Comparison of ENCODE assay signal across 24 mouse cellular contexts in the genomic region with DNA sequence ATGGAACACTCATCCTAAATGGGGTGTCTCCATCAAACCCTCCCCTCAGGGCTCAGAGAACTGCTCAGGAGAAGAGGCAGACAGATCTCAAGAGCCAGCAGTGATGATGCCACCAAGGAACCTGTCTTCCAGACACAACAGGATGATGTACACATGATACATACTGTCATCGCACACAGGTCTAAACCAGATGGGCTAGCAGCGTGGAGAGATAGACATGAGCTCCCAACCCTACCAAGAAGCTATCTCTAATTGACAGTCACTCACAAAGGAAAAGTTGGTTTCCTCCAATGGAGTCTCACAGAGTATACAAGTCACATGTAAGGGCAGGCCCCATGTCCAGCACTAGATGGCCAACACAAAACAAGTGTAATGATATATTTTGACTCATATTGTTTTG.
"Had no signal": no experiment of that assay in that cellular context is flagged by ENCODE, and none has a peak within 500 bp of the region (broad histone marks: within the 10 kb centered on the region; RNA-seq: fewer than 3 reads in every experiment).

No protein-coding gene starts in this region.

- H3K4me3 ChIP-seq: gastrocnemius, adult 2 months; heart, embryonic 10.5 days; heart, embryonic 12.5 days; hindbrain, embryonic 10.5 days; hindbrain, embryonic 12.5 days; intestine, embryonic 15.5 days; layer of hippocampus, adult 2 months; limb, embryonic 13.5 days; limb, embryonic 15.5 days had no signal

- ATAC-seq: hindbrain, embryonic 16.5 days; inflammation-experienced regulatory T-cells, adult 6 months; intestine, embryonic 15.5 days; intestine, postnatal 0 days had no signal

- H3K27ac ChIP-seq: gastrocnemius, adult 2 months; heart, embryonic 10.5 days; hindbrain, embryonic 10.5 days; hindbrain, embryonic 12.5 days; hindbrain, embryonic 14.5 days; intestine, embryonic 15.5 days; layer of hippocampus, adult 2 months; limb, embryonic 13.5 days; limb, embryonic 15.5 days had no signal

- H3K4me2 ChIP-seq: heart, embryonic 12.5 days; hindbrain, embryonic 12.5 days; hindbrain, embryonic 14.5 days; intestine, embryonic 15.5 days; limb, embryonic 13.5 days; limb, embryonic 15.5 days had no signal

- H3K27me3 ChIP-seq: intestine, embryonic 15.5 days; limb, embryonic 13.5 days; limb, embryonic 15.5 days had no signal

- H3K36me3 ChIP-seq: heart, embryonic 10.5 days; heart, embryonic 12.5 days; hindbrain, embryonic 10.5 days; hindbrain, embryonic 12.5 days; intestine, embryonic 15.5 days; limb, embryonic 13.5 days; limb, embryonic 15.5 days had no signal

- H3K9ac ChIP-seq: heart, embryonic 12.5 days; hindbrain, embryonic 12.5 days; hindbrain, embryonic 14.5 days; intestine, embryonic 15.5 days; limb, embryonic 13.5 days; limb, embryonic 15.5 days had no signal

- H3K9me3 ChIP-seq: heart, embryonic 10.5 days; heart, embryonic 12.5 days; hindbrain, embryonic 10.5 days; hindbrain, embryonic 12.5 days; intestine, embryonic 15.5 days; limb, embryonic 13.5 days; limb, embryonic 15.5 days had no signal

- DNase-seq: gastrocnemius, adult 2 months; gastrocnemius, postnatal 10 days; gastrocnemius, postnatal 25 days; heart, adult 18-20 months; heart, postnatal 10 days; heart, postnatal 4 days; kidney, adult 18-20 months; kidney, adult 8-10 months; kidney, postnatal 10 days; kidney, postnatal 25 days; kidney, postnatal 4 days; left cerebral cortex, postnatal 4 days had no signal
